Mouse (Mus musculus): ENCODE results near the gene Crygd.
"Not testable (repeated sequence)": the region's sequence is repeated elsewhere in the genome, so short reads cannot be mapped to it uniquely, and the experiment has no call there.

Crygd gene

GRCm38 (mm10) chr1:65063352-65063751, at the start of gene Crygd:
Crygd (minus strand) TSS chr1:65063452.
- no peak for DNase-seq (ENCODE audit: low read depth, low spot score)

- no peak for DNase-seq (ENCODE audit: low read depth, low spot score)
Measured at GRCm38 (mm10) chr1:65112807-65113196, 49.5 kb upstream of the Crygd start.

- peak; percentile 91 for DNase-seq (ENCODE audit: low read depth, low spot score)
Measured at GRCm38 (mm10) chr1:65112031-65112806, 49.0 kb upstream of the Crygd start.

GRCm38 (mm10) chr1:65109756-65110435, 46.6 kb upstream of the Crygd start:
- DNase-seq (ENCODE audit: low read depth, low spot score) = no peak

- no peak for DNase-seq (ENCODE audit: low read depth, low spot score)
Measured at GRCm38 (mm10) chr1:65109196-65109595, 45.9 kb upstream of the Crygd start.

GRCm38 (mm10) chr1:65107654-65108279, 44.5 kb upstream of the Crygd start:
- DNase-seq (ENCODE audit: low read depth, low spot score) = no peak

GRCm38 (mm10) chr1:65103273-65103672, 40.0 kb upstream of the Crygd start, which contains the start of gene Cryga:
Cryga (minus strand) TSS chr1:65103373.
- no peak for DNase-seq (ENCODE audit: low read depth, low spot score)

- no peak for DNase-seq (ENCODE audit: low read depth, low spot score)
Measured at GRCm38 (mm10) chr1:65096953-65097352, 33.7 kb upstream of the Crygd start.

- peak; percentile 52 for DNase-seq (ENCODE audit: low read depth, low spot score)
Measured at GRCm38 (mm10) chr1:65091566-65091965, 28.3 kb upstream of the Crygd start.

- no peak for DNase-seq (ENCODE audit: low read depth, low spot score)
Measured at GRCm38 (mm10) chr1:65090370-65090769, 27.1 kb upstream of the Crygd start.

- no peak for DNase-seq (ENCODE audit: low read depth, low spot score)
Measured at GRCm38 (mm10) chr1:65088567-65089356, 25.5 kb upstream of the Crygd start.

GRCm38 (mm10) chr1:65082188-65082587, 18.9 kb upstream of the Crygd start, which contains the start of gene Crygb:
Crygb (minus strand) TSS chr1:65082288.
- no peak for DNase-seq (ENCODE audit: low read depth, low spot score)

GRCm38 (mm10) chr1:65075607-65076006, 12.4 kb upstream of the Crygd start:
- peak; percentile 3 for DNase-seq (ENCODE audit: low read depth, low spot score)

- DNase-seq (ENCODE audit: low read depth, low spot score) = no peak
Measured at GRCm38 (mm10) chr1:65073589-65073988, 10.3 kb upstream of the Crygd start, which contains the start of gene Crygc. Crygc (minus strand) TSS chr1:65073689.

- DNase-seq (ENCODE audit: low read depth, low spot score) = no peak
Measured at GRCm38 (mm10) chr1:65067842-65068241, 4.6 kb upstream of the Crygd start.

GRCm38 (mm10) chr1:65064201-65064600, 949 bp upstream of the Crygd start:
- DNase-seq (ENCODE audit: low read depth, low spot score) = no peak

GRCm38 (mm10) chr1:65052140-65052539, 11.1 kb downstream of the Crygd start:
- DNase-seq (ENCODE audit: low read depth, low spot score) = no peak

GRCm38 (mm10) chr1:65051696-65052095, 11.6 kb downstream of the Crygd start:
- DNase-seq (ENCODE audit: low read depth, low spot score) = no peak

- DNase-seq (ENCODE audit: low read depth, low spot score) = not testable (repeated sequence)
Measured at GRCm38 (mm10) chr1:65050952-65051351, 12.3 kb downstream of the Crygd start, which contains the start of gene Cryge. Cryge (minus strand) TSS chr1:65051149.

GRCm38 (mm10) chr1:65048781-65049180, 14.5 kb downstream of the Crygd start:
- DNase-seq (ENCODE audit: low read depth, low spot score) = peak; percentile 31

- peak; percentile 45 for DNase-seq (ENCODE audit: low read depth, low spot score)
Measured at GRCm38 (mm10) chr1:65046401-65047109, 16.7 kb downstream of the Crygd start.
